Mouse (Mus musculus) embryonic facial prominence, embryonic 14.5 days (tissue): ENCODE data around the gene Reep3. TPM values are rescaled to one million over a fixed set of nuclear protein-coding genes. Genes with fewer than 3 reads are reported as not detected.

Experiments
- ATAC-seq: fragments of 200-750 bp; cut with Nextera tagmentation; 2 replicates; pipeline ENCODE4 v1.8.0; 2017; ENCODE audit warnings: low read depth, moderate number of reproducible peaks, moderate TSS enrichment
- DNase-seq: peaks from one replicate; pipeline ENCODE4 v3.0.0-alpha.2; 2015; ENCODE audit warnings: low spot score
- H3K27ac ChIP-seq: fragments of 300-500 bp; sonication (generic); replicated peaks from 2 replicates; pipeline ENCODE4 v1.5.1; 2014; ENCODE audit warnings: low read depth, mild to moderate bottlenecking, low read length, moderate library complexity
- H3K27me3 ChIP-seq: fragments of 300-500 bp; sonication (generic); replicated peaks from 2 replicates; pipeline ENCODE4 v1.6.1; 2014; ENCODE audit warnings: low read length; ENCODE audit not compliant: control insufficient read depth, insufficient read depth
- H3K36me3 ChIP-seq: fragments of 300-500 bp; sonication (generic); 2 replicates; pipeline ENCODE4 v1.6.1; 2014; ENCODE audit warnings: low read length, mixed read lengths; ENCODE audit not compliant: control insufficient read depth, insufficient read depth
- H3K4me1 ChIP-seq: fragments of 300-500 bp; sonication (generic); 2 replicates; pipeline ENCODE4 v1.6.1; 2014; ENCODE audit warnings: antibody characterized with exemption, low read length; ENCODE audit not compliant: control insufficient read depth, insufficient read depth
- H3K4me2 ChIP-seq: fragments of 300-500 bp; sonication (generic); 2 replicates; pipeline ENCODE4 v1.6.1; 2014; ENCODE audit warnings: low read depth, mild to moderate bottlenecking, low read length, moderate library complexity, mixed read lengths
- H3K4me3 ChIP-seq: fragments of 300-500 bp; sonication (generic); 2 replicates; pipeline ENCODE4 v1.5.1; 2014; ENCODE audit warnings: low read depth, mild to moderate bottlenecking, low read length
- H3K9ac ChIP-seq: fragments of 300-500 bp; sonication (generic); 2 replicates; pipeline ENCODE4 v1.6.1; 2014; ENCODE audit warnings: low read depth, mild to moderate bottlenecking, low read length, moderate library complexity, mixed read lengths
- H3K9me3 ChIP-seq: fragments of 300-500 bp; sonication (generic); 2 replicates; pipeline ENCODE4 v1.6.1; 2016; ENCODE audit warnings: low read length; ENCODE audit not compliant: control insufficient read depth
- WGBS: fragments of 180-500 bp; shearing (Covaris S2); extraction: QIAGEN DNeasy Blood & Tissue Kit; methylation state at CpG from one replicate; pipeline ENCODE4 v1.1.7; 2014; 5-methylcytosine and 5-hydroxymethylcytosine counted together
- polyA plus RNA-seq: library from polyadenylated mRNA; unstranded; fragments of >200 nt; fragmentation: Nextera tagmentation; extraction: Ambion mirVana; gene quantifications from 2 replicates; pipeline ENCODE4 v1.2.1, GENCODE M21; 2014

Reep3 gene
- polyA plus RNA-seq, 1 experiment from 2014 or later, result 39.6 TPM

DNA sequence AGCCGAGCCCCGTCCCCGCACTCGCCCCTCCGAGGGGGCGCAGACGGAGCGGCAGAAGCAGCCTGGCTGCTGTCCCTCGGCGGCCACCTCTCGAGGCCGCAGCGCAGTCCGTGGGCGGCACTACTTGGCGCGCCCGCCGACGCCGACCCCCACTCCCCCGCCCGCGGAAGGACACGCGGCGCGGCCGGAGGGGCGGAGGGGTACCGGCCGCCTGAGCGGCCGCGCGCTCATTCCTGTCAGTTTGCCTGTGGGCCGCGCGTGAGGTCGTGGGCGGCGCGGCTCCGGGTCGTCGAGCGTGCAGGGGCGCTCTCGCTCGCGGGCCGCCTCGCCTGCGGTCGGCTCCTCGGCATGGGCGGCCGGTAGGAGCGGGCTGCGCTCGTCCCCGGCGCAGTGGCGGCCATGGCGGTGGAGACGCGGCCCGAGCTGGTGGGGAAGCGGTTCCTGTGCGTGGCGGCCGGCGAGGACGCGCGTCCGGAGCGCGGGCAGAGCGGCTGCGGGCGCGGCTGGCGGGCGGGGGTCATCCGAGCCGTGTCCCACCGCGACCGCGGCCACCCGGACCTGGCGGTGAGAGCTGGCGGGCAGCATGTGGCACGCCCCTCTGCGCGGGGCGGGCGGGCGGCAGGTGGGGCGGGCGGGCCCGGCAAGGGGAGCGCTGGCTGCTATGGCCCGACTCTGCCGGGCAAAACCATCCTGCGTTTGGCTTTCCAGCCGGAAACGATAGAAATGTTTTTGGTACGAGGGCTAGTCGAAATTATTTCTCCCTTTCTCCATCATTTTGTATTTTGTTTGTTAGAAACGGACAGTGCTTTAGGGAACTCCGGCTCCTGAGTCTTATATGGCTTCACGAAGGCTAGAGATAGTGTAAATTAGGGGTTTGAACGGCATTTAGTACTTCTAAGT lies 30.4 kb upstream of the Reep3 start:
- Histone ChIP-seq H3K27ac (peak overlapping the region; percentile 91), H3K27me3 (no peaks in the 10 kb centered on the region)
- peak; percentile 67 for DNase-seq

GRCm38 (mm10) chr10:67126061-67126858 lies 29.5 kb upstream of the Reep3 start:
- peak overlapping the region; percentile 83 for H3K9ac ChIP-seq
- no peaks in the 10 kb centered on the region for H3K27me3 ChIP-seq
- peak overlapping the region; percentile 86 for H3K4me3 ChIP-seq
- peak overlapping the region; percentile 91 for H3K27ac ChIP-seq
- peak; percentile 75 for ATAC-seq
- no peaks in the 10 kb centered on the region for H3K36me3 ChIP-seq
- WGBS, result 1% methylated on average over 38 of the region's 50 CpGs
- peaks cover 17% of the 10 kb centered on the region; the same call in 1 of the 2 replicates for H3K4me1 ChIP-seq
- H3K4me2 ChIP-seq, result peak overlapping the region; percentile 94
- H3K9me3 ChIP-seq, result no peaks in the 10 kb centered on the region
- peak; percentile 88 for DNase-seq

More for the DNA sequence above, 30.4 kb upstream of the Reep3 start:
- Histone ChIP-seq H3K9ac (peak overlapping the region; percentile 83), H3K4me2 (peak overlapping the region; percentile 94), H3K4me1 (peaks cover 17% of the 10 kb centered on the region; the same call in 1 of the 2 replicates), H3K9me3 (no peaks in the 10 kb centered on the region), H3K4me3 (peak overlapping the region; percentile 86), H3K36me3 (no peaks in the 10 kb centered on the region)
- ATAC-seq, result peak; percentile 73
- 3% methylated on average over 26 of the region's 115 CpGs for WGBS

DNA sequence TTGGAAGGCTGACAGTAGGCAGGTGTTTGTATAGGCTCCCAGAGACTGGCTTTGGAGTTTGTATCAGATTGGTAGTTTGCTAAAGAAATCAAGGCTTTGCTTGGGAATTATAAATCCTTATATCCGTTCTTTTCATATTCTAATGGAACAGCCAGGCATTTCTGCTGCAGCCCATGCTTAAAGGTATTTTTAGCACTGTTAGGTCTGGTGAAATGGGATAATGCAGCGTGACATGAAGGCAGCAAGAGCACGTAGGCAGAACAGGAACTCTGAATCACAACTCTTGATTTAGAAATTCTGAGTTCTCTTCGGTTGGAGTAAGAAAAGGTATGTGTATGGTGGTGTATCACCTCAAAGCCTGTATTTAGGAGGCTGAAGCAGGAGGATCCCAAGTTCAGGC lies 27.4 kb upstream of the Reep3 start:
- Histone ChIP-seq H3K36me3 (no peaks in the 10 kb centered on the region), H3K27ac (no peak overlapping the region), H3K9me3 (no peaks in the 10 kb centered on the region), H3K27me3 (no peaks in the 10 kb centered on the region), H3K9ac (no peak overlapping the region), H3K4me2 (no peak overlapping the region), H3K4me3 (no peak overlapping the region), H3K4me1 (peaks cover 22% of the 10 kb centered on the region; the same call in 1 of the 2 replicates)
- ATAC-seq (no peak), DNase-seq (no peak)
- 69% methylated on average over 4 of the region's 4 CpGs for WGBS

- 74% methylated on average over 2 of the region's 2 CpGs for WGBS
- H3K27me3 ChIP-seq, result no peaks in the 10 kb centered on the region
- no peak for DNase-seq
Measured at GRCm38 (mm10) chr10:67123756-67124155, 27.0 kb upstream of the Reep3 start.

DNA sequence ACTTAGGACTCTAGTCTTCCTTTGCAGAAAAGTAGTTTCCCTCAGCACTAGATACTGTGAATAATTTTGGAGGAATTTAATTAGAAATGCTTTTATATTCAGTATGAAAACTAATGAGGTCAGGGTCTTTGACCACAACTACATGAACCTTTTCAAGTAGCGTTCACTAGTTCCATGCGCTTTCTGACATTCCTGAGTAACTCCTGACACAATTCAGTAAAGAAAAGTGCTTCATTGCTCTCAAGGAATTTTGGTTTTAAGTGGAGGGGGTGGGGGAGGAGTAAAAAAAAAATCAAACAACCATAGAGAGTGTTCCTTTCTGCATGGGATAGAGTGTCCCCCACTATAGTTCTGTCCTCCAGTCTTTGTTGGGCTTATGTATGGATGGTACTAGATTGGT lies 23.9 kb upstream of the Reep3 start:
- Histone ChIP-seq H3K27me3 (no peaks in the 10 kb centered on the region), H3K4me3 (no peak overlapping the region), H3K36me3 (no peaks in the 10 kb centered on the region), H3K27ac (no peak overlapping the region), H3K4me2 (no peak overlapping the region), H3K9ac (no peak overlapping the region), H3K9me3 (no peaks in the 10 kb centered on the region), H3K4me1 (peaks cover 27% of the 10 kb centered on the region; the same call in 1 of the 2 replicates)
- DNase-seq, result no peak
- 69% methylated on average over 2 of the region's 2 CpGs for WGBS
- no peak for ATAC-seq

More at GRCm38 (mm10) chr10:67123756-67124155, 27.0 kb upstream of the Reep3 start:
- Histone ChIP-seq H3K4me2 (no peak overlapping the region), H3K9ac (no peak overlapping the region), H3K36me3 (no peaks in the 10 kb centered on the region), H3K27ac (no peak overlapping the region), H3K4me3 (no peak overlapping the region), H3K9me3 (no peaks in the 10 kb centered on the region), H3K4me1 (peaks cover 26% of the 10 kb centered on the region; the same call in 1 of the 2 replicates)
- no peak for ATAC-seq

- Histone ChIP-seq H3K36me3 (no peaks in the 10 kb centered on the region), H3K27ac (no peak overlapping the region), H3K9me3 (no peaks in the 10 kb centered on the region), H3K9ac (no peak overlapping the region), H3K4me3 (no peak overlapping the region), H3K27me3 (no peaks in the 10 kb centered on the region), H3K4me2 (no peak overlapping the region), H3K4me1 (peaks cover 31% of the 10 kb centered on the region)
- 57% methylated on average over 4 of the region's 4 CpGs for WGBS
- ATAC-seq (no peak), DNase-seq (no peak)
Measured at GRCm38 (mm10) chr10:67120180-67120579, 23.4 kb upstream of the Reep3 start.

GRCm38 (mm10) chr10:67119291-67119690 lies 22.5 kb upstream of the Reep3 start:
- H3K9me3 ChIP-seq, result no peaks in the 10 kb centered on the region
- 56% methylated on average over 7 of the region's 7 CpGs for WGBS
- DNase-seq, result no peak
- H3K4me3 ChIP-seq, result no peak overlapping the region
- H3K4me1 ChIP-seq, result peaks cover 34% of the 10 kb centered on the region
- H3K9ac ChIP-seq, result no peak overlapping the region
- H3K4me2 ChIP-seq, result no peak overlapping the region
- no peak overlapping the region for H3K27ac ChIP-seq
- H3K27me3 ChIP-seq, result no peaks in the 10 kb centered on the region
- H3K36me3 ChIP-seq, result no peaks in the 10 kb centered on the region
- ATAC-seq, result no peak

- Histone ChIP-seq H3K27ac (no peak overlapping the region), H3K36me3 (no peaks in the 10 kb centered on the region), H3K4me3 (no peak overlapping the region), H3K4me1 (peaks cover 30% of the 10 kb centered on the region), H3K27me3 (no peaks in the 10 kb centered on the region), H3K4me2 (no peak overlapping the region), H3K9ac (no peak overlapping the region), H3K9me3 (no peaks in the 10 kb centered on the region)
- no peak for DNase-seq
- WGBS, result 47% methylated on average over 8 of the region's 8 CpGs
- 0 out of 2 replicates have a peak, but pooled peaks have one; percentile 1 for ATAC-seq
Measured at GRCm38 (mm10) chr10:67116251-67116650, 19.5 kb upstream of the Reep3 start.
